Mouse (Mus musculus) ES-Bruce4 (cell line): ENCODE data around the gene B3gat1.

ENCODE experiments used
- EP300 ChIP-seq: IDR thresholded peaks from 2 replicates; pipeline ENCODE4 v1.6.1; 2011; ENCODE audit warnings: low read depth, low read length; ENCODE audit not compliant: insufficient read depth
- POLR2A ChIP-seq: IDR thresholded peaks from one replicate; pipeline ENCODE4 v1.8.1; 2011; ENCODE audit warnings: low read length; ENCODE audit not compliant: insufficient read depth

GRCm38 (mm10) chr9:26695178-26695577, 38.4 kb upstream of the B3gat1 start:
- TF ChIP-seq POLR2A (no peak), EP300 (no peak)
